Mouse (Mus musculus) C2C12 (cell line): ENCODE measurements at regions not wholly inside any gene's neighbourhood (a gene's known extent, or its start where the extent isn't known, plus 50 kb on each side); places are given as distances from the start of the nearest gene placed in this dataset.

Experiments
- CEBPB ChIP-seq: IDR thresholded peaks from one replicate; pipeline ENCODE4 v1.6.1; 2011; ENCODE audit warnings: low read depth, mild to moderate bottlenecking, control low read depth, moderate library complexity
- CTCF ChIP-seq: IDR thresholded peaks from one replicate; pipeline ENCODE4 v1.5.1; 2011; ENCODE audit not compliant: control insufficient read depth, insufficient read depth, insufficient read length
- FOSL1 ChIP-seq: IDR thresholded peaks from one replicate; pipeline ENCODE4 v1.8.0; 2011; ENCODE audit warnings: mild to moderate bottlenecking, low read length; ENCODE audit not compliant: poor library complexity, insufficient read depth, severe bottlenecking
- MYOD1 ChIP-seq: IDR thresholded peaks from one replicate; pipeline ENCODE4 v1.6.1; 2011; ENCODE audit warnings: low read depth; ENCODE audit not compliant: control insufficient read depth, insufficient read length

DNA sequence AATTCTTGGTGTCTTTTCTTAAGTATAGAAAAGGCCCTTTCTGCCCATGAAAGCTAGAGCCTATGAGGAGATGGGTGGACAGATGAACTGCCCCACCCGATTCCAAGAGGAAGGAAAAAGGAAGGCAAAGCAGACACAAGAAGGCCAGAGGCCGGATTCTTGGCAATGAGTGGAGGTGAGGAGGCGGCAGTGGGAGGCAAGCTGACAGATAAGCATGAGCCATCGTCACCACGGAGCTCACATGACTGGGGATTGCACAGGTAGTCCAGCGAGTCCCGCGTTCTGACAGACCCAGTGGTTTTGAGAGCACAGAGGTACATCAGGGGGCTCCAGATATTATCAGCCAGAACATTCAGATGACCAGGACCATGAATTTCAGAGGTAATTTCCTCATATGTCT lies 79.4 kb upstream of the Tcf12 start:
- TF ChIP-seq CTCF (no peak), MYOD1 (no peak), FOSL1 (no peak), CEBPB (no peak)
